Mouse (Mus musculus) lung, adult 2 months (tissue): Measurements from ENCODE around the gene Depdc1b.

Experiments
- CTCF ChIP-seq: fragments of 200-500 bp; IDR thresholded peaks from 2 replicates; pipeline ENCODE4 v1.5.1; 2011; ENCODE audit warnings: mild to moderate bottlenecking, low read length, control low read depth; ENCODE audit not compliant: insufficient read depth
- POLR2A ChIP-seq: fragments of 200-500 bp; IDR thresholded peaks from 2 replicates; pipeline ENCODE4 v1.6.1; 2011; ENCODE audit warnings: low read depth, mild to moderate bottlenecking, control low read depth, low read length, borderline replicate concordance; ENCODE audit errors: extremely low read depth

- TF ChIP-seq CTCF (no peak), POLR2A (peak; percentile 28; the same call in 1 of the 2 replicates)
Measured at GRCm38 (mm10) chr13:108297350-108298093, 18.6 kb upstream of the Depdc1b start.
